Mouse (Mus musculus): Measurements from ENCODE around the gene Rasal3. TPM values are rescaled to one million over a fixed set of nuclear protein-coding genes. Genes with fewer than 3 reads are reported as not detected.

The Rasal3 gene
- total and polyA plus RNA-seq, 3 experiments: 0.70 to 4.2 (median 0.98) TPM

- no peak overlapping the region for H3K9ac ChIP-seq (ENCODE audit: low read depth, low read length)
- no peaks in the 10 kb centered on the region for H3K27me3 ChIP-seq (ENCODE audit: control insufficient read depth, insufficient read depth, low read length)
- DNase-seq: no peak
- H3K36me3 ChIP-seq (ENCODE audit: control insufficient read depth, insufficient read depth, low read length): no peaks in the 10 kb centered on the region
- TF ChIP-seq EP300 (IDR thresholded peaks at IDR 0.05; ENCODE audit: insufficient read depth, low read depth, low read length) (no peak), CTCF (IDR thresholded peaks at IDR 0.05) (no peak), POLR2A (IDR thresholded peaks at IDR 0.05; ENCODE audit: insufficient read depth, low read depth, low read length) (no peak)
- H3K4me1 ChIP-seq (ENCODE audit: control insufficient read depth, insufficient read depth, low read length): no peaks in the 10 kb centered on the region
- intact Hi-C loops (cut with DNase I): no loop called here
- 68% methylated on average over 6 of the region's 6 CpGs for WGBS
- H3K79me2 ChIP-seq (replicated peaks; ENCODE audit: control insufficient read depth, insufficient read depth, low read length): no peaks in the 10 kb centered on the region
- no peak overlapping the region for H3K4me3 ChIP-seq
- H3K27ac ChIP-seq: no peak overlapping the region
These were observed 39.9 kb upstream of the Rasal3 start for GRCm38 (mm10) chr17:32443245-32443644.

GRCm38 (mm10) chr17:32437106-32437505, 33.7 kb upstream of the Rasal3 start:
- WGBS: 90% methylated on average over 4 of the region's 4 CpGs
- no peak for DNase-seq
- H3K9ac ChIP-seq (ENCODE audit: low read depth, low read length): no peak overlapping the region
- no peaks in the 10 kb centered on the region for H3K79me2 ChIP-seq (replicated peaks; ENCODE audit: control insufficient read depth, insufficient read depth, low read length)
- no peaks in the 10 kb centered on the region for H3K4me1 ChIP-seq (ENCODE audit: control insufficient read depth, insufficient read depth, low read length)
- TF ChIP-seq EP300 (IDR thresholded peaks at IDR 0.05; ENCODE audit: insufficient read depth, low read depth, low read length) (no peak), CTCF (IDR thresholded peaks at IDR 0.05) (no peak), POLR2A (IDR thresholded peaks at IDR 0.05; ENCODE audit: insufficient read depth, low read depth, low read length) (no peak)
- intact Hi-C loops (cut with DNase I): loop anchor here (5.0 kb wide), 1 partner anchor 55 kb away; no protein-coding TSS in a partner anchor
- H3K27ac ChIP-seq: no peak overlapping the region
- no peak overlapping the region for H3K4me3 ChIP-seq
- no peaks in the 10 kb centered on the region for H3K27me3 ChIP-seq (ENCODE audit: control insufficient read depth, insufficient read depth, low read length)
- no peaks in the 10 kb centered on the region for H3K36me3 ChIP-seq (ENCODE audit: control insufficient read depth, insufficient read depth, low read length)

DNA sequence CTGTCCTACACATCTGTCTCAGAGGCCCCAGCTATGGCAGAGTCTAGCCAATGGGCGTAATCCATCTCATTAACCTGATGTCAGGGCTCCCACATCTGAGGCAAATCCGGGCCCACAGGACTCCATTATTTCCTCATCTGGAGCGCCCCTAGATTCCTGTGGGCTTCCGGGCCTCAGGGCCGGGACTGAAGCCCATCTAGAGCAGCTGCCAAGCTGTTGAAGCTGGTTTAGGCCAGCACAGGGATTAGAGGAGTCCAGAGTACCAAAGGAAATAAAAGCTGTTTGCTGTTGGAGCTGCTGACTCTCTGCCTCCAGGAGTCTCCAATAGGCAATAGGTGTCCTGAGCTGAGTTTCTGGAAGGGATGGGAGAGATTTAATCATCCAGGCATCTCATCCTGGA, 31.8 kb upstream of the Rasal3 start:
- Histone ChIP-seq H3K27ac (no peak overlapping the region), H3K4me3 (no peak overlapping the region), H3K36me3 (ENCODE audit: control insufficient read depth, insufficient read depth, low read length) (no peaks in the 10 kb centered on the region), H3K27me3 (ENCODE audit: control insufficient read depth, insufficient read depth, low read length) (no peaks in the 10 kb centered on the region), H3K4me1 (ENCODE audit: control insufficient read depth, insufficient read depth, low read length) (no peaks in the 10 kb centered on the region), H3K79me2 (replicated peaks; ENCODE audit: control insufficient read depth, insufficient read depth, low read length) (no peaks in the 10 kb centered on the region), H3K9ac (ENCODE audit: low read depth, low read length) (no peak overlapping the region)
- 67% methylated on average over 5 of the region's 5 CpGs for WGBS
- DNase-seq: peak in 1 of 2 experiments; percentile 29
- TF ChIP-seq CTCF (IDR thresholded peaks at IDR 0.05): no peak
- intact Hi-C loops (cut with DNase I): loop anchor here (5.0 kb wide), 1 partner anchor 57 kb away; no protein-coding TSS in a partner anchor

DNA sequence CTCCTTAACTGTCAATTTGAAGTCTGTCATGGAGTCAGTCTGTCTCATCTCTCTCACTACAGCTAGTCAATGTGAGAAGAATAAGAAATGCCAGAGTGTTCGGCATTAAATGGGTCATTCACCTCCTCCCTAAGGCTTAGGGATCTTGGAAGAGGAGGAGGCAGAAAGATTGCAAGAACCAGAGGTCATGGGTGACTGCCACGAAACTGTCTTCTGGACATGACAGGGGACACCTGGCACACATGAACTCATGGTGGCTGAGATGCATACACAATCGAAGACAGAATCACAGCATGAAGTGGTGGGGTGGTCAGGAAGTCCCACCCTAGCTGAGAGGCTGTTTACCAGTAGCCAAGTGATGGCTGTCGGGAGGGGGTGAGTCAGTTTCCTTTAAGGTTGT, 30.9 kb upstream of the Rasal3 start:
- Histone ChIP-seq H3K79me2 (replicated peaks; ENCODE audit: control insufficient read depth, insufficient read depth, low read length) (no peaks in the 10 kb centered on the region), H3K9ac (ENCODE audit: low read depth, low read length) (no peak overlapping the region), H3K27ac (no peak overlapping the region), H3K4me3 (no peak overlapping the region), H3K36me3 (ENCODE audit: control insufficient read depth, insufficient read depth, low read length) (no peaks in the 10 kb centered on the region), H3K4me1 (ENCODE audit: control insufficient read depth, insufficient read depth, low read length) (no peaks in the 10 kb centered on the region), H3K27me3 (ENCODE audit: control insufficient read depth, insufficient read depth, low read length) (no peaks in the 10 kb centered on the region)
- 44% methylated on average over 4 of the region's 4 CpGs for WGBS
- intact Hi-C loops (cut with DNase I): no loop called here
- peak; percentile 43 to 65 for DNase-seq
- no peak for TF ChIP-seq CTCF (IDR thresholded peaks at IDR 0.05)
- TF ChIP-seq EP300 (IDR thresholded peaks at IDR 0.05; ENCODE audit: insufficient read depth, low read depth, low read length): no peak
- no peak for TF ChIP-seq POLR2A (IDR thresholded peaks at IDR 0.05; ENCODE audit: insufficient read depth, low read depth, low read length)

- Histone ChIP-seq H3K36me3 (ENCODE audit: control insufficient read depth, insufficient read depth, low read length) (no peaks in the 10 kb centered on the region), H3K27ac (no peak overlapping the region), H3K4me3 (no peak overlapping the region), H3K27me3 (ENCODE audit: control insufficient read depth, insufficient read depth, low read length) (no peaks in the 10 kb centered on the region), H3K9ac (ENCODE audit: low read depth, low read length) (no peak overlapping the region), H3K79me2 (replicated peaks; ENCODE audit: control insufficient read depth, insufficient read depth, low read length) (no peaks in the 10 kb centered on the region), H3K4me1 (ENCODE audit: control insufficient read depth, insufficient read depth, low read length) (no peaks in the 10 kb centered on the region)
- intact Hi-C loops (cut with DNase I): loop anchor here (2.0 kb wide), 1 partner anchor 83 kb away; no protein-coding TSS in a partner anchor
- WGBS: 49% methylated on average over 3 of the region's 3 CpGs
- TF ChIP-seq CTCF (IDR thresholded peaks at IDR 0.05) (peak; percentile 76), EP300 (IDR thresholded peaks at IDR 0.05; ENCODE audit: insufficient read depth, low read depth, low read length) (no peak), POLR2A (IDR thresholded peaks at IDR 0.05; ENCODE audit: insufficient read depth, low read depth, low read length) (no peak)
- DNase-seq: no peak
These were observed 28.6 kb upstream of the Rasal3 start for GRCm38 (mm10) chr17:32431972-32432371.

GRCm38 (mm10) chr17:32426610-32427009, 23.2 kb upstream of the Rasal3 start:
- DNase-seq: no peak
- H3K79me2 ChIP-seq (replicated peaks; ENCODE audit: control insufficient read depth, insufficient read depth, low read length): no peaks in the 10 kb centered on the region
- intact Hi-C loops (cut with DNase I): no loop called here
- no peak overlapping the region for H3K9ac ChIP-seq (ENCODE audit: low read depth, low read length)
- no peak overlapping the region for H3K4me3 ChIP-seq
- H3K4me1 ChIP-seq (ENCODE audit: control insufficient read depth, insufficient read depth, low read length): no peaks in the 10 kb centered on the region
- H3K36me3 ChIP-seq (ENCODE audit: control insufficient read depth, insufficient read depth, low read length): no peaks in the 10 kb centered on the region
- TF ChIP-seq EP300 (IDR thresholded peaks at IDR 0.05; ENCODE audit: insufficient read depth, low read depth, low read length): no peak
- TF ChIP-seq POLR2A (IDR thresholded peaks at IDR 0.05; ENCODE audit: insufficient read depth, low read depth, low read length): no peak
- no peak for TF ChIP-seq CTCF (IDR thresholded peaks at IDR 0.05)
- H3K27me3 ChIP-seq (ENCODE audit: control insufficient read depth, insufficient read depth, low read length): no peaks in the 10 kb centered on the region
- no peak overlapping the region for H3K27ac ChIP-seq

Measured in heart, adult 2 months (tissue).